Mouse (Mus musculus) cerebellum, adult 11 months (tissue): ENCODE data around the gene Gclc.
A peak's percentile ranks its signal among the peaks of the same experiment; 100 is the strongest.
"Not testable (repeated sequence)": the region's sequence is repeated elsewhere in the genome, so short reads cannot be mapped to it uniquely, and the experiment has no call there.

Experiments used
- DNase-seq: peaks from one replicate; pipeline ENCODE4 v3.0.0; 2022

Gene Gclc

GRCm38 (mm10) chr9:77748292-77748691, 6.0 kb upstream of the Gclc start:
- DNase-seq, result not testable (repeated sequence)

- peak; percentile 93 for DNase-seq
Observed at GRCm38 (mm10) chr9:77750133-77751060, 3.9 kb upstream of the Gclc start.

- DNase-seq, result no peak
Observed at GRCm38 (mm10) chr9:77751091-77751521, 3.2 kb upstream of the Gclc start.

- peak; percentile 67 for DNase-seq
Observed at GRCm38 (mm10) chr9:77754728-77755402, 530 bp downstream of the Gclc start.

DNA sequence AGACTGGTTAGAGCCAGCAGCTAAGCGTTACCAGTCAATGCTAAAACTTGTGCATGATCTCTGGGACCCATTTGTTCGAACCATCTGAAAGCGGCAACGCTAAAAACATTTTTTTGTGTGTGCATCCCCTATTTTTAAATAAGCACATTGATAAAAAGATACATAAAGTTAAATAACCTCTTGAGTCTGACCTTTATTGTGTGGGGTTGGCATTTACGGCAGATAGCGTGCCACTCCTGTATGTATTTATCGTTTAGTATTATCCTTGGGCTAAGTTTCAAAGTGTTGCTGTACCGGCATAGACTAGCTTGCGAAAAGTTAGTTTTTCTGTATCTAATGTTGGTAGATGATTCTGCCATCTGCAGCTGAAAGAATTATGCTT, 1.1 kb downstream of the Gclc start:
- DNase-seq, result no peak

DNA sequence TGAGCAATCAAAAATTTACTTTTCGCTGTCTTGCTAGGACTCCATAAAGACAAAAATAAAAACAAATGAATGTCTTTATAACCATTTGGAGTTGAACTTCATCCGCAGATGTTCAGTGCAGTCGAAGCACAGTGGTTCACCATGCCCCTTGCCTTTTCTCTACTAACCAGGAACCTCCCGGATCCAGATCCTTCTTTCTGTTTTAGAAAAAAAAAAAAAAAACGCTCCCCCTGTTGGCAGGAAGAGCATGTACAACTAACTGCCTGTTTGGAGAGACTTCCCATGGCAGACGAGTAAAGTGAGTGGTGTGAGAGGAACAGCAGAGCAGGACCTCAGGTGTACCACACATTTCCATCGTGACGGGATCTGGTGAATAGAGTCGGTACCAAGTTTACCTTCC, 1.7 kb downstream of the Gclc start:
- DNase-seq, result no peak

GRCm38 (mm10) chr9:77757331-77757730, 3.0 kb downstream of the Gclc start:
- DNase-seq, result no peak

DNA sequence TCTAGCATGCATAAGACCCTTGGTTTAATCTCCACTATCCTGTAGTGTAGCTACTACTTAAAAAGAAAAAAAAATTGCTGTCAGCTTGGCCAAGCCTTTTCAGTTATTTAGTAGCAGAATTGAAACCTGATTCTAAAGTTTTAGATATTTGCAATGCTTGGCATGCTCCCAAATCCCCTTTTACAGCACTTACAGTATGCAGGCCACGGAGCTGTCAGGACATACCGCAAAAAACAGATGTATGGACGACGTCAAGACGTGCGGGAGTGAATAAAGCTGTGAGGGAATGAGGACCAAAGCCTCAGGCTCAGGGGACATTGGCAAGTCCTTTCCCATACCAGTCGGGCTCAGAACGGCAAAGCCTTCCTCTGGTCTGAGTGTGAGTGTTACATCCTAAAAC, 4.1 kb downstream of the Gclc start:
- DNase-seq, result no peak

DNA sequence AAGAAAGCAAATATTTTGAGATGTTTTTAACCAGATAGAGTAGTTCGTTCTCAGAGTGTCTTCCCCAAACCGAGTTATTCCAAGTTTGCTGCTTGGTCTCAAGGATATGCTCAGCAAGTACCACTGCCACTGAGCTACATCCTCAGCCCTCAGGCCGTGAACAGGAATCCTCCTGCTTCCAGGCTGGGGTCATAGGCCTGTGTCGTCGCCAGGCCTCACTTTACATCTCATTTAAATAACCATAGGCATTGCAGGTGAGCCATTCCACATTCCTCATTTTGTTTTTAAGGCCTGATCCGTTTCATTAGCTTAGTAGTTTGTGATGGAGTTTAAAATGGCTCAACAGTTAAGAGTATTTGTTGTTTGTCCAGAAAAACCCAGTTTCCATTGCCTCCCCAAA, 4.8 kb downstream of the Gclc start:
- DNase-seq, result no peak

DNA sequence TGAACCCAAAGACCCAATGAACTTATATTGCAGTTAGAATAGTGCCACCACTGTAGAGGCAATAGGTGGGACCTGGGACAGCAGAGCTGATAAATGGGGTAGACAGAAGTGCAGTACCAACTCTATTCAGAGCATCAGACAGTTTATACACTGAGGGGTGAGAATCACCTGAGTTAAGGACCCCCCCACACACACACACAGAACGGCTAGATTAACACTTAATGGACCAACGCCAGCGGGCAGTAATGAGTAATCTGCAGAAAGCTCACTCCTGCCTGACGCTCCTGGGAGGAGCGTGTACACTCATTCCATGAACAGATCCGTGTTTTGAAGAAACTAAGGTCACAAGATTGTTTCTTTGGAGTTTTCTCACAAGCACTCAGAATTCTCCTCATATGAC, 5.4 kb downstream of the Gclc start:
- DNase-seq, result no peak

DNA sequence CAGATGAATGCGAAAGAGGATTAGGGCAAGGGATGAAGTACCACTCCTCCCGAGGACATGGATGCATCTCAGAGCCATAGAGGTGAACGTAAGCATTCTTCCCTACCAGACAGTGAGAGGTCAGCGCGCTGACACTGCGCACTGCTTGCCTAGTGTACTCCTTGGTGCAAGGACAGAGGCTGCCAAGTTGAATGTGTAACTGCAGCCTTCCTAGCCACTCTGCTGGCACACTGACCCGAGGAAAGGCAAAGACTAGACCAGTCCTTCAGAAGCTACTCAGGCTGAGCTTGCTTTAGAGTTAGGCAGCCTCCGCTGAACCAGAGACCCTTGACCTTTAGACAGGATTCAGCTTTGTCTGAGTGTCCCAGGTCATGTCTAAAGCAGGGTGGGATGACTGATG, 11.9 kb downstream of the Gclc start:
- DNase-seq, result no peak

GRCm38 (mm10) chr9:77766767-77767166, 12.4 kb downstream of the Gclc start:
- no peak for DNase-seq

DNA sequence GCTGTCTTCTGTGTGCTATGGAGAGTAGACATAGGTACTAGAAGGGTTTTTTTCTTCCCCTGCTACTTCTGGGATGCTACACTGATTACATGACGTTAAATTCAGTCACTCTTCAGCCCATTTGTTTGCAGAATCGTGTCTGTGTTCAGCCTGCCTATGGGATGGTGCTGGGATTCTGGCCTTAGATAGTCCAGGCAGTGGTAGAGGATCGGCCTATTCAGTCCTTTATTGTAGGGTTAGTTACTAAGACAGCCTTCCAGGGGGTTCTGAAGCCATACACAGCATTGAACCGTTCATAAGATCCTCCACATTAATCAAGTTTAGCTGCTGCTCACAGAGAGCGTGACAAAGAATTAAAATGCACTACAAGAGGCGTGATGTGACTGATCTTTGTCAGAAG, 16.6 kb downstream of the Gclc start:
- DNase-seq, result no peak

GRCm38 (mm10) chr9:77771330-77771729, 17.0 kb downstream of the Gclc start:
- DNase-seq, result no peak

DNA sequence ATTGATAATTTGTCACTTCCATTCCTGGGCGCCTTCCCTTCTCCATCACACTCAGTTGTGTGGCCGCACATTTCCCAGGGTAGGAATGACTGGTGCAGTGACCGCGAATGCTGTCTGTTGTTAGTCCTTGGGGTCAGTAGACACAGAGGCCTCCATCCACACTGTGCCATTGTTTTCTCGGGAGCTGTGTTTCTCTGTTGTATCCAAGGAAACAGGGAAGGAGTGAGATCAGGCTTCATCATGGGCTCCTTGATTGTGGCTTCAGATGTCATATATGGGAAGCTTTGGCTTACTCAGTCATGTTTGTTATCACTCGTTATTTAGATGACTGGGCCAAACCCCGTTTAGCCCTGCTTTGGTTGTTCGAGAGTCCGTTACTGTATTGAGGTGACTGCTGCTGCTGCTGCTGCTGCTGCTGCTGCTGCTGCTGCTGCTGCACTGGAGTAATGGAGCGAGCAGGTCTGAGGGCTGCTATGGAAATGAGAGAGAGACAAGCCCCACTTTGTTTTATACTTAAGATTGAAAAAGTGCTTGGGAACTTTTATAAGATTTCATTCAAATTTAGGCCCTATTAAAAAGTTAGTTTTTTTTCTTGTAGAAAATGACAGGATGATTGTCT, 17.5 kb downstream of the Gclc start:
- DNase-seq, result no peak

GRCm38 (mm10) chr9:77776720-77777515, 22.6 kb downstream of the Gclc start:
- no peak for DNase-seq

DNA sequence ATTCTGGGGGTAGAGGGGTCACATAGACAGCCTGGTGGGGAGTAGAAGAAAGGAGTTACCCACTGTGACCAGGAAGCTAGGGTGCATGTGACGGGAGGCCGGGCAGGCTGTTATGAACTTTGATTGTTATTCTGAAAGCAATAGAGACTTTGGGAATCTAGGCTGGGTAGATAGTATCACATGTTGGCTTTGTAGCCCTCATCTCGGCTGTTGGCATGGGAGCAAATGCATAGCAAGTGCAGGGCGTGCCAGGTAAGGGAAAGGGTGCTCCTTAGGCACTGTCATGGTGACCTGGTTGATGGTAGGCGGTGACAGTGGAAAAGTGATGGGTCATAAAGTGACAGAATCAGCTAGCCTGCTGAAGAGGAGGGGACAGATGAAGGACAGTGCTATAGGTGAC, 23.3 kb downstream of the Gclc start:
- DNase-seq, result no peak

DNA sequence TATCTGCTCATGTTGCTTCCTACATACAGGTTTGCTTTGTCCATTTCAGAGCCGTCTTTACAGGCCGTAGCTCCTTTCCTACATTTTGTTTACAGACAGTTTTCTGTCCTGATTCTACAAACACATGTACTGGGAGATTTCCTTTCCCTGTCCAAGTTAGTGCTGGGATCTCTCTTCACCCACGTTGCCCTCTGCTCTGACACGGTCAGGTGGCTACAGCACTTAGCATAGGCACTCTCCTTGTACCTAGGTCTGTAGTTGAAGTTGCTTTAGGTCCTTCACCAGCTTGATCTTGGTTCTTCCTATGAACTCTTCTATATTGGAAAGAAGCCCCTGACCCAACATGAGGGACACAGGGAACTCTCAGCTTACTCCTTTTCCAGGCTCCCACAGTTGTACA, 25.4 kb downstream of the Gclc start:
- DNase-seq, result no peak

GRCm38 (mm10) chr9:77781453-77782163, 27.3 kb downstream of the Gclc start:
- no peak for DNase-seq

DNA sequence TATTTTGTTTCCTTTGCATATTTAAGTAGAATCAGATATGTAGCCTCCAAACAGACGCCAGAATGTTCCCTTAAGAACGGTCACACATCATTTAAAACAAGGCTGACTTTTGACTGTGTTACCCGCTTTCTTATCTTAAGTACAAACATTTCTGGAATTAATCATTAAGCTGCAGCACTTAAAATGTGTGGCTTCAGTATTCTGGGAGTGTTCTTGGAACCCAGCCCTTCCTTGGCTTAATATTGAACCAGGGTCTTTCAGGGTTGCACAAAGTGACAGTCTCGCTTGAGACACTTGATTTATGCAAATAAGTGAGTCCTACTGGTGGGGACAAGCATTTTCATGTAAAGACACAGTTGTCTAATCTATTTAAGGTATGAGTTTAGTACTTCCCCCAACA, 27.9 kb downstream of the Gclc start:
- DNase-seq, result no peak

- no peak for DNase-seq
Observed at GRCm38 (mm10) chr9:77783006-77783405, 28.7 kb downstream of the Gclc start.

DNA sequence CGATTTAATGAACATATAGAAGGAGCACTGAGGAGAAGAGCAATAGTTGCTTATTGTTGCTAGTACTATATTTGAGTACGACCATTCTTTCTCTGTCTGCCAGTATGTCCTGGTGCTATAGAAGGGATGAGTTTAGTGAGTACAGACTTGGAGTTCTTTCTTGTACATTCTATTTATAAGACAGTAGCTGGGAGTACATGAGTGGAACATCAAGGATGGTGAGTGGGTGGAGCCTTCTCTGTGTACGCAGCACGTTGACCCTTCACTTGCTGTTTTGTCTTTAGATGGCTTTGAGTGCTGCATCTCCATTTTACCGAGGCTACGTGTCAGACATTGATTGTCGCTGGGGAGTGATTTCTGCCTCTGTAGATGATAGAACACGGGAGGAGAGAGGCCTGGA, 31.1 kb downstream of the Gclc start:
- DNase-seq, result no peak
